Mouse (Mus musculus) cortical plate, adult 2 months (tissue): ENCODE data around the gene A630076J17Rik. TPM values are rescaled to one million over a fixed set of nuclear protein-coding genes. Genes with fewer than 3 reads are reported as not detected.
A peak's percentile ranks its signal among the peaks of the same experiment; 100 is the strongest.

Source experiments
- H3K27ac ChIP-seq: fragments of 200-500 bp; 2 replicates; pipeline ENCODE4 v1.5.1; 2012; ENCODE audit warnings: low read length, control low read depth, inconsistent platforms; ENCODE audit not compliant: insufficient read depth
- H3K4me1 ChIP-seq: fragments of 200-500 bp; 2 replicates; pipeline ENCODE4 v1.6.1; 2011; ENCODE audit warnings: low read length; ENCODE audit not compliant: control insufficient read depth, insufficient read depth
- H3K4me3 ChIP-seq: fragments of 200-500 bp; 2 replicates; pipeline ENCODE4 v1.5.1; 2011; ENCODE audit warnings: mild to moderate bottlenecking, low read length, control low read depth; ENCODE audit not compliant: insufficient read depth
- CTCF ChIP-seq: fragments of 200-500 bp; IDR thresholded peaks from 2 replicates; pipeline ENCODE4 v1.5.1; 2011; ENCODE audit warnings: mild to moderate bottlenecking, control low read depth, low read length; ENCODE audit not compliant: insufficient read depth; ENCODE audit errors: extremely low read depth
- POLR2A ChIP-seq: fragments of 200-500 bp; IDR thresholded peaks from 2 replicates; pipeline ENCODE4 v1.6.1; 2011; ENCODE audit warnings: mild to moderate bottlenecking, low read length, control low read depth; ENCODE audit not compliant: insufficient read depth; ENCODE audit errors: extremely low read depth
- polyA plus RNA-seq: library from polyadenylated mRNA; depleted of rRNA; stranded (reverse); fragments of >200 nt; gene quantifications from 2 replicates; pipeline ENCODE4 v1.2.3, GENCODE M21; 2012

The A630076J17Rik gene
- polyA plus RNA-seq, 1 experiment, result not detected

DNA sequence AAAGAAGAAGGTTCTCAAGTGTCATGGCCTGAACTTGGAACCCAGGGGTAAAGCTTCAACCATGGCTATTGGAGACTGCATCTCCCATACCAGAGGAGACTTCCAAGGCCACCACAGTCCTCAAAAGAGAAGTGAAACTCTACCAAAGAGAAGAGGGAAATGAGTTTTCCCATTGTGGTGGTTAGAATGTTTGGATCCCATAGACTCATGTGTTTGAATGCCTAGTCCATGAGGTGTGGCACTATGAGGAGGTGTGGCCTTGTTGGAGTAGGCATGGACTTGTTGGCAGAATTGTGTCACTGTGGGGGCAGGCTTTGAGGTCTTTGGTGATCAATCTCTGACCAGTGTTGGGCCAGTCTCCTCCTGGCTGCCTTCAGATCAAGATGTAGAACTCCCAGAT lies 25.2 kb upstream of the A630076J17Rik start:
- H3K4me3 ChIP-seq, result no peak overlapping the region
- TF ChIP-seq POLR2A (no peak), CTCF (no peak)
- peaks cover 7% of the 10 kb centered on the region for H3K4me1 ChIP-seq
- H3K27ac ChIP-seq, result no peak overlapping the region

GRCm38 (mm10) chr3:107205994-107206393 lies 24.4 kb upstream of the A630076J17Rik start:
- TF ChIP-seq CTCF, result peak; percentile 95
- no peak for TF ChIP-seq POLR2A
- H3K27ac ChIP-seq, result no peak overlapping the region

GRCm38 (mm10) chr3:107206490-107207150 lies 23.8 kb upstream of the A630076J17Rik start:
- H3K27ac ChIP-seq, result no peak overlapping the region
- TF ChIP-seq POLR2A (no peak), CTCF (no peak)
- H3K4me3 ChIP-seq, result no peak overlapping the region
- peaks cover 7% of the 10 kb centered on the region for H3K4me1 ChIP-seq

More at GRCm38 (mm10) chr3:107205994-107206393, 24.4 kb upstream of the A630076J17Rik start:
- Histone ChIP-seq H3K4me1 (peaks cover 7% of the 10 kb centered on the region), H3K4me3 (no peak overlapping the region)

DNA sequence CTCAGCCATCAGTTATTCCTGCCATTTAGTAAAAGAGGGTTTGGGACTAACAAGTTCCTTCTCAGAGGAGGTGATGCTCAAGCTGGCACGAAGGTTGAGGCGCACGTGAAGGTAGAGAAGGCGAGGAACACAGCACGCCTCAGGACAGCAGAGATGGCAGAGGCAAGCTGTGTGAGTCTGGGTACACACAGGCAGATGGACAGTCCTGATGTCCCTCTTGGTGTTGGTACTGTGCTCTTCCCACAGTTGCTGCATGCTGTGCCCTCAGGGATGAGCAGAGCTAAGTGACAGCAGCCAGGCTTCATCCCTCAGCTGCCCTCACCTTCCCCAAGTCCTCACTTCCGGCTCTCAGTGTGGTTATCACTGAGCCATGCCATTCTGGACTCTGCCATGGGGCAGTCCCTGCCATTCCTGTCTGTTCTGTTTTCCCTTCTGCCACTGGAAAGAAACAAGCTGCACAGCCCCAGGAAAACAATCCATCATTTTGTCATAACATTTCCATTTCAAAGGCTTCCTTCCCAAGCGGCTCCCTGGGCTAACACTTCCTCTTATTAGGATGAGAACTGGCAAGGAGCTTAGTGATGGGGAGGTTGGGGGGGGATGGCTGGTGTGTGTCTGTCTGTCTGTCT lies 22.7 kb upstream of the A630076J17Rik start:
- H3K4me1 ChIP-seq, result peaks cover 7% of the 10 kb centered on the region
- no peak overlapping the region for H3K4me3 ChIP-seq
- H3K27ac ChIP-seq, result no peak overlapping the region
- no peak for TF ChIP-seq POLR2A
- TF ChIP-seq CTCF, result no peak

GRCm38 (mm10) chr3:107214606-107215005 lies 15.8 kb upstream of the A630076J17Rik start:
- Histone ChIP-seq H3K4me1 (no peaks in the 10 kb centered on the region), H3K4me3 (no peak overlapping the region), H3K27ac (no peak overlapping the region)
- TF ChIP-seq CTCF (no peak), POLR2A (no peak)

DNA sequence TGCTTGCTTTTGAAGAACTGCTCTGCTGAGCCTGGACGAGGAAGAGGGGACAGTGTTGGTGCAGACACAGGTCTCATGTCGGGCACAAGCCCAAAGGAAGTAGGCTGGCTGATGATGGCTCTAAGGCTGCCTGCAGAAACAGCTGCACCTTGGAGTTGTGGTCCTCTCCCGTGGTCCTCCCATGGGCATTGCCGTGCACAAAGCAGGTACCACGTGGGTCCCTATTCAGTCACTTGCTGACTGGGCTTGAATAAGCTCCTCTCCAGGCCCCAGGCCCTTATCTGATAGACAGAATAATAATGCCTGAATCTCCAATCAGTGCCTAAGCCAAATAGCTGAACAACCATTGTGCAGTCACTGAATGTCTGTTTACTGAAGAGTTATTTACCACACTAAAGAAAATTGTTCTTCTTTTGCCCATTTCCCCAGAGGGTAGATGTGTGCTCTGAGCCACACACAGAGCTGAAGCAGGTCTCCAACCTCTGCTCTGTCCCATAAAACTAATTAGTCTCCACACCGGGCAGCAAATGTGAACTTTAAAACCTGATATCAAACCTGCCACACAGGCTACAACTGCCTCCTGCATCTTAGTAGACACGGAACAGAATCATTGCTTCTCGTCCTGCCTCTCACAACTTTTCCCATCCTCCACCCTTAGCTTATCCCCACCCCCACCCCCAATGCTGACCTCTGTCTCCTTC lies 13.9 kb upstream of the A630076J17Rik start:
- Histone ChIP-seq H3K27ac (no peak overlapping the region), H3K4me3 (no peak overlapping the region), H3K4me1 (no peaks in the 10 kb centered on the region)
- TF ChIP-seq POLR2A (no peak), CTCF (no peak)

DNA sequence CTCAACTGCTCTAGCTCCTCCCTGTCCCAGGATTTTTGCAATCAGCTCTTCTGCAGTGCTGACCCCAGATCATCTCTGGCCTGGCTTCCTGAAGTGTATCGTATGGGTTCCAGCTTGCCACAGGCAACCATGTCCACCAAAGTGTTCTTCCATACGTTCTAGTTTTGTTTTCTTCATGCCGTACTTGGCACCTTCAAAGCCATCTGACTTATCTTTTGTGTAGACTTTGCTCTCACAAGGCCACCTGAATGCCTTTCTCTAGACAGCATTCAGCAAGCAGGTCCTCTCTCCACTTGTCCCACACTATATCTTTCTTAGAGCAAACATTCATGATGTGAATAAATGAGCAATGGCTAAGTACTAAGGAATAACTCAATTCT lies 13.3 kb upstream of the A630076J17Rik start:
- TF ChIP-seq CTCF (no peak), POLR2A (no peak)
- Histone ChIP-seq H3K4me1 (no peaks in the 10 kb centered on the region), H3K27ac (no peak overlapping the region), H3K4me3 (no peak overlapping the region)

DNA sequence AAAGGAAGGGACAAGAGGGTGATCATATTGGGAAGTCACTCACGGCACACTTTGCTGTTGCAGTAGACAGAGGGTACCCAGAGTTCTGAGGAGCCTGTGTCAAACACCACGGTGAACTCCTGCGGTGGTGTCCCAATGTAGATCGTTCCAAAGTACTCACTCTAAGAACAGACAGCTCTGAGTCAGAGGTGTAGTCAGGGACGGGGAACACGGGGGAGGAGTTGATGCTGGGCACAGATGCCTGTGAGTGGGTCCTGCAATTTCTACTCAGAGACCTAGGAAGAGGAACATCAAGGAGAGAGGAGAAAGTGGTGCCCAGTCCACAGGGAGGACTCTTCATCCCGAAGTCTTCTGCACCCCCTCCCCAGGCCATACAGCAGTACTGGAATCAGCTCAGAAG lies 11.8 kb upstream of the A630076J17Rik start:
- no peak for TF ChIP-seq POLR2A
- TF ChIP-seq CTCF, result no peak
- no peak overlapping the region for H3K4me3 ChIP-seq
- no peak overlapping the region for H3K27ac ChIP-seq
- H3K4me1 ChIP-seq, result no peaks in the 10 kb centered on the region

DNA sequence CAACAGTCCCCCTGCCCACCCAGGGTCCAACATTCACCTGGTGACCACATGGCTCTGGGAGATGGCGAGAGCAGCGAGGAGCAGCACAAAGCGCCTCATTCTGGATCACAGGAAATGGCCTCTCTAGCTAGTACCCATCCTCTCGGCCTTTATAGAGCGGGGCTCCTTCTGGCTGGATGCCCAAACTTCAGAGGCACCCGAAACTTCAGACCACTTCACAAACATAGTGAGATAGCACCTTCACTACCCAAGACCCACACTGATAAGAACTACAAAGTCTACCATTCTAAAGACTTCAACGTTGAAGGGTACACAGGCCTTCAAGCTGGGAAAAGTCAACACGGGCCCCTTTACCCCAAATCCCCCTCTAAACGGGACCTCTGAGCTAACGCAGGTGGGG lies 8.8 kb upstream of the A630076J17Rik start, which contains the start of gene Cym:
TSS of gene Cym (minus strand) at position 125 of the 400 bp plus-strand sequence.
- no peak for TF ChIP-seq POLR2A
- H3K4me1 ChIP-seq, result no peaks in the 10 kb centered on the region
- no peak within 1 kb of the TSS for H3K4me3 ChIP-seq
- no peak within 1 kb of the TSS for H3K27ac ChIP-seq
